Mouse (Mus musculus) macrophage (primary cell): ENCODE results near the gene Tmem245. TPM values are rescaled to one million over a fixed set of nuclear protein-coding genes. Genes with fewer than 3 reads are reported as not detected.
A peak's percentile ranks its signal among the peaks of the same experiment; 100 is the strongest.

ENCODE experiments used
- H3K27ac ChIP-seq: fragments of 350-480 bp; formaldehyde crosslinking; 2 replicates; pipeline ENCODE4 v1.9.0; 2021
- H3K36me3 ChIP-seq: fragments of 350-480 bp; formaldehyde crosslinking; 2 replicates; pipeline ENCODE4 v1.9.0; 2021; ENCODE audit errors: inconsistent target
- H3K4me3 ChIP-seq: fragments of 350-480 bp; formaldehyde crosslinking; 2 replicates; pipeline ENCODE4 v1.9.0; 2021; ENCODE audit errors: inconsistent target
- H3K79me2 ChIP-seq: fragments of 350-480 bp; formaldehyde crosslinking; 2 replicates; pipeline ENCODE4 v1.9.0; 2021; ENCODE audit errors: inconsistent target
- WGBS: methylation state at CpG from one replicate; pipeline ENCODE4 v1.1.7; 2026; ENCODE audit warnings: inconsistent platforms; ENCODE audit not compliant: missing documents; 5-methylcytosine and 5-hydroxymethylcytosine counted together
- polyA plus RNA-seq: library from polyadenylated mRNA; stranded (reverse); fragments of 250-400 nt; gene quantifications from 3 replicates; pipeline ENCODE4 v1.2.4, GENCODE M21; 2018; ENCODE audit warnings: inconsistent platforms

The Tmem245 gene
- polyA plus RNA-seq, 1 experiment from 2014 or later = 8.7 TPM

- no peaks in the 10 kb centered on the region for H3K79me2 ChIP-seq
- no peaks in the 10 kb centered on the region for H3K36me3 ChIP-seq
- WGBS = 1% methylated on average over 40 of the region's 45 CpGs
- H3K27ac ChIP-seq = no peak within 1 kb of the TSS
- H3K4me3 ChIP-seq = peak within 1 kb of the TSS; percentile 20; the same call in 1 of the 2 replicates
These were observed 82.2 kb downstream of the Tmem245 start, which contains the start of gene Ctnnal1 for GRCm38 (mm10) chr4:56865003-56865511. Ctnnal1 (minus strand) TSS chr4:56865188.

GRCm38 (mm10) chr4:56864417-56865001 is 82.7 kb downstream of the Tmem245 start:
- Histone ChIP-seq H3K4me3 (peak overlapping the region; percentile 20; the same call in 1 of the 2 replicates), H3K36me3 (no peaks in the 10 kb centered on the region), H3K79me2 (no peaks in the 10 kb centered on the region), H3K27ac (no peak overlapping the region)
- 2% methylated on average over 42 of the region's 49 CpGs for WGBS

- no peaks in the 10 kb centered on the region for H3K36me3 ChIP-seq
- peak overlapping the region; percentile 20; the same call in 1 of the 2 replicates for H3K4me3 ChIP-seq
- no peaks in the 10 kb centered on the region for H3K79me2 ChIP-seq
- H3K27ac ChIP-seq = no peak overlapping the region
- WGBS = 36% methylated on average over 4 of the region's 4 CpGs
These were observed 83.2 kb downstream of the Tmem245 start for GRCm38 (mm10) chr4:56864016-56864415.

GRCm38 (mm10) chr4:56861551-56861950 is 85.7 kb downstream of the Tmem245 start:
- Histone ChIP-seq H3K36me3 (no peaks in the 10 kb centered on the region), H3K79me2 (no peaks in the 10 kb centered on the region), H3K4me3 (no peak overlapping the region), H3K27ac (no peak overlapping the region)
- 100% methylated on average over 4 of the region's 4 CpGs for WGBS

GRCm38 (mm10) chr4:56858733-56859132 is 88.5 kb downstream of the Tmem245 start:
- no peaks in the 10 kb centered on the region for H3K36me3 ChIP-seq
- WGBS = 93% methylated on average over 9 of the region's 9 CpGs
- H3K27ac ChIP-seq = no peak overlapping the region
- no peaks in the 10 kb centered on the region for H3K79me2 ChIP-seq
- no peak overlapping the region for H3K4me3 ChIP-seq

- Histone ChIP-seq H3K36me3 (no peaks in the 10 kb centered on the region), H3K4me3 (no peak overlapping the region), H3K27ac (no peak overlapping the region), H3K79me2 (no peaks in the 10 kb centered on the region)
- 94% methylated on average over 8 of the region's 8 CpGs for WGBS
These were observed 90.8 kb downstream of the Tmem245 start for GRCm38 (mm10) chr4:56856371-56856949.

- H3K4me3 ChIP-seq = no peak overlapping the region
- no peaks in the 10 kb centered on the region for H3K36me3 ChIP-seq
- H3K79me2 ChIP-seq = no peaks in the 10 kb centered on the region
- no peak overlapping the region for H3K27ac ChIP-seq
- 92% methylated on average over 5 of the region's 5 CpGs for WGBS
These were observed 91.3 kb downstream of the Tmem245 start for GRCm38 (mm10) chr4:56855935-56856334.

- Histone ChIP-seq H3K27ac (no peak overlapping the region), H3K4me3 (no peak overlapping the region), H3K36me3 (no peaks in the 10 kb centered on the region), H3K79me2 (no peaks in the 10 kb centered on the region)
- WGBS = 89% methylated on average over 6 of the region's 6 CpGs
These were observed 96.5 kb downstream of the Tmem245 start for GRCm38 (mm10) chr4:56850724-56851123.

- 97% methylated on average over 6 of the region's 6 CpGs for WGBS
- Histone ChIP-seq H3K79me2 (no peaks in the 10 kb centered on the region), H3K4me3 (no peak overlapping the region), H3K27ac (no peak overlapping the region), H3K36me3 (no peaks in the 10 kb centered on the region)
These were observed 99.2 kb downstream of the Tmem245 start for GRCm38 (mm10) chr4:56848044-56848443.

- no peaks in the 10 kb centered on the region for H3K36me3 ChIP-seq
- H3K27ac ChIP-seq = no peak overlapping the region
- no peaks in the 10 kb centered on the region for H3K79me2 ChIP-seq
- no peak overlapping the region for H3K4me3 ChIP-seq
- 96% methylated on average over 2 of the region's 3 CpGs for WGBS
These were observed 99.8 kb downstream of the Tmem245 start for GRCm38 (mm10) chr4:56847400-56847799.

- Histone ChIP-seq H3K4me3 (no peak overlapping the region), H3K79me2 (no peaks in the 10 kb centered on the region), H3K36me3 (no peaks in the 10 kb centered on the region), H3K27ac (no peak overlapping the region)
- 89% methylated on average over 12 of the region's 12 CpGs for WGBS
These were observed 101.2 kb downstream of the Tmem245 start for GRCm38 (mm10) chr4:56845896-56846533.

- 95% methylated on average over 4 of the region's 4 CpGs for whole genome bisulfite sequencing
- Histone ChIP-seq H3K36me3 (no peaks in the 10 kb centered on the region), H3K4me3 (no peak overlapping the region), H3K27ac (no peak overlapping the region), H3K79me2 (no peaks in the 10 kb centered on the region)
These were observed 102.3 kb downstream of the Tmem245 start for GRCm38 (mm10) chr4:56844911-56845310.

GRCm38 (mm10) chr4:56843963-56844362 is 103.3 kb downstream of the Tmem245 start:
- Histone ChIP-seq H3K27ac (no peak overlapping the region), H3K4me3 (no peak overlapping the region), H3K36me3 (no peaks in the 10 kb centered on the region), H3K79me2 (no peaks in the 10 kb centered on the region)
- WGBS = 90% methylated on average over 2 of the region's 2 CpGs

- Histone ChIP-seq H3K79me2 (no peaks in the 10 kb centered on the region), H3K27ac (no peak overlapping the region), H3K4me3 (no peak overlapping the region), H3K36me3 (no peaks in the 10 kb centered on the region)
- WGBS = 89% methylated on average over 7 of the region's 7 CpGs
These were observed 104.7 kb downstream of the Tmem245 start for GRCm38 (mm10) chr4:56842501-56842900.

- H3K4me3 ChIP-seq = no peak overlapping the region
- whole genome bisulfite sequencing = 90% methylated on average over 3 of the region's 3 CpGs
- H3K27ac ChIP-seq = no peak overlapping the region
- no peaks in the 10 kb centered on the region for H3K36me3 ChIP-seq
- no peaks in the 10 kb centered on the region for H3K79me2 ChIP-seq
These were observed 106.9 kb downstream of the Tmem245 start for GRCm38 (mm10) chr4:56840297-56840696.
